Mouse (Mus musculus): ENCODE measurements around the gene Ubl3. TPM values are rescaled to one million over a fixed set of nuclear protein-coding genes. Genes with fewer than 3 reads are reported as not detected.

The Ubl3 gene
- polyA plus RNA-seq, 1 experiment from 2014 or later, result 104 TPM

- Histone ChIP-seq H3K4me1 (replicated peaks; ENCODE audit: insufficient read depth, low read length) (0 out of 2 replicates have a peak, but pooled peaks cover 6% of the 10 kb centered on the region), H3K9ac (ENCODE audit: low read depth, low read length) (no peak overlapping the region), H3K4me3 (replicated peaks; ENCODE audit: low read depth, low read length) (no peak overlapping the region), H3K27me3 (ENCODE audit: insufficient read depth, low read length) (no peaks in the 10 kb centered on the region), H3K9me3 (replicated peaks; ENCODE audit: low read length) (no peaks in the 10 kb centered on the region), H3K27ac (no peak overlapping the region), H3K4me2 (ENCODE audit: low read length) (no peak overlapping the region), H3K36me3 (ENCODE audit: insufficient read depth, low read length) (no peaks in the 10 kb centered on the region)
- DNase-seq (ENCODE audit: low spot score) (peak; percentile 68), ATAC-seq (replicated peaks; ENCODE audit: low FRiP score, low read depth) (no peak)
- TF ChIP-seq CTCF (IDR thresholded peaks at IDR 0.05; ENCODE audit: low read depth), result no peak
- WGBS, result 23% methylated on average over 8 of the region's 8 CpGs
Measured at GRCm38 (mm10) chr5:148578353-148578752, 25.8 kb upstream of the Ubl3 start.

DNA sequence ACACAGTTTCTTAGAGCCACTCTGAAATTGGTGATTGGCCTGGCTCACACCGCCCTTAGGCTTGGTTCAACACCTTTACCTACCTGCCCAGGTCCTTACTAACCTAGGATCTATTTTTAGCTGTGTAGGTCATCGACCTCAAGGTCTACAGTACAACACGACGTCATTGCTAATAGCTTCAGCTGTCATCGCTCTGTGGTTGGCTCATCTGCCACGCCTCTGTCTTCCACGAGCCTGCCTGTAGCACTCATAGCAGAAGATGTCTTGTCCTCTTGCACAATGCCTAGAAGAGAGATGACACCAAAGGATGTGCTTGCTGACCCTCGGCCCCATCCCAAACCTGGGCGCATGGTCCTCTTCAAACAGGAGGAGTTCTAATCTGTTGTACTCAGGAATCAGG, 24.7 kb upstream of the Ubl3 start:
- no peak overlapping the region for H3K4me3 ChIP-seq (replicated peaks; ENCODE audit: low read depth, low read length)
- ATAC-seq (replicated peaks; ENCODE audit: low FRiP score, low read depth) (no peak), DNase-seq (ENCODE audit: low spot score) (no peak)
- TF ChIP-seq CTCF (IDR thresholded peaks at IDR 0.05; ENCODE audit: low read depth), result no peak
- no peak overlapping the region for H3K27ac ChIP-seq
- H3K9me3 ChIP-seq (replicated peaks; ENCODE audit: low read length), result no peaks in the 10 kb centered on the region
- WGBS, result 80% methylated on average over 9 of the region's 9 CpGs
- 0 out of 2 replicates have a peak, but pooled peaks cover 6% of the 10 kb centered on the region for H3K4me1 ChIP-seq (replicated peaks; ENCODE audit: insufficient read depth, low read length)
- no peak overlapping the region for H3K9ac ChIP-seq (ENCODE audit: low read depth, low read length)
- H3K4me2 ChIP-seq (ENCODE audit: low read length), result no peak overlapping the region
- H3K27me3 ChIP-seq (ENCODE audit: insufficient read depth, low read length), result no peaks in the 10 kb centered on the region
- H3K36me3 ChIP-seq (ENCODE audit: insufficient read depth, low read length), result no peaks in the 10 kb centered on the region

- DNase-seq (ENCODE audit: low spot score), result no peak
- WGBS, result 50% methylated on average over 5 of the region's 5 CpGs
Measured at GRCm38 (mm10) chr5:148575163-148575562, 22.6 kb upstream of the Ubl3 start.

GRCm38 (mm10) chr5:148572676-148573075, 20.1 kb upstream of the Ubl3 start:
- DNase-seq (ENCODE audit: low spot score), result no peak
- TF ChIP-seq CTCF (IDR thresholded peaks at IDR 0.05; ENCODE audit: low read depth), result no peak
- WGBS, result 72% methylated on average over 5 of the region's 5 CpGs

More at GRCm38 (mm10) chr5:148575163-148575562, 22.6 kb upstream of the Ubl3 start:
- Histone ChIP-seq H3K36me3 (ENCODE audit: insufficient read depth, low read length) (no peaks in the 10 kb centered on the region), H3K27me3 (ENCODE audit: insufficient read depth, low read length) (no peaks in the 10 kb centered on the region), H3K4me3 (replicated peaks; ENCODE audit: low read depth, low read length) (no peak overlapping the region), H3K4me1 (replicated peaks; ENCODE audit: insufficient read depth, low read length) (0 out of 2 replicates have a peak, but pooled peaks cover 6% of the 10 kb centered on the region), H3K9me3 (replicated peaks; ENCODE audit: low read length) (no peaks in the 10 kb centered on the region), H3K4me2 (ENCODE audit: low read length) (peak overlapping the region; percentile 35; the same call in 1 of the 2 replicates), H3K9ac (ENCODE audit: low read depth, low read length) (no peak overlapping the region), H3K27ac (0 out of 2 replicates have a peak overlapping the region, but pooled peaks have one; percentile 25)
- TF ChIP-seq CTCF (IDR thresholded peaks at IDR 0.05; ENCODE audit: low read depth), result 0 out of 2 replicates have a peak, but pooled peaks have one; percentile 5
- no peak for ATAC-seq (replicated peaks; ENCODE audit: low FRiP score, low read depth)

GRCm38 (mm10) chr5:148570571-148571304, 18.1 kb upstream of the Ubl3 start:
- no peak for ATAC-seq (replicated peaks; ENCODE audit: low FRiP score, low read depth)
- WGBS, result 72% methylated on average over 14 of the region's 14 CpGs
- H3K36me3 ChIP-seq (ENCODE audit: insufficient read depth, low read length), result no peaks in the 10 kb centered on the region

More at GRCm38 (mm10) chr5:148572676-148573075, 20.1 kb upstream of the Ubl3 start:
- no peaks in the 10 kb centered on the region for H3K27me3 ChIP-seq (ENCODE audit: insufficient read depth, low read length)
- H3K9ac ChIP-seq (ENCODE audit: low read depth, low read length), result no peak overlapping the region
- H3K4me3 ChIP-seq (replicated peaks; ENCODE audit: low read depth, low read length), result no peak overlapping the region
- ATAC-seq (replicated peaks; ENCODE audit: low FRiP score, low read depth), result no peak
- H3K9me3 ChIP-seq (replicated peaks; ENCODE audit: low read length), result no peaks in the 10 kb centered on the region
- no peak overlapping the region for H3K27ac ChIP-seq
- no peaks in the 10 kb centered on the region for H3K36me3 ChIP-seq (ENCODE audit: insufficient read depth, low read length)
- 0 out of 2 replicates have a peak, but pooled peaks cover 6% of the 10 kb centered on the region for H3K4me1 ChIP-seq (replicated peaks; ENCODE audit: insufficient read depth, low read length)
- no peak overlapping the region for H3K4me2 ChIP-seq (ENCODE audit: low read length)

DNA sequence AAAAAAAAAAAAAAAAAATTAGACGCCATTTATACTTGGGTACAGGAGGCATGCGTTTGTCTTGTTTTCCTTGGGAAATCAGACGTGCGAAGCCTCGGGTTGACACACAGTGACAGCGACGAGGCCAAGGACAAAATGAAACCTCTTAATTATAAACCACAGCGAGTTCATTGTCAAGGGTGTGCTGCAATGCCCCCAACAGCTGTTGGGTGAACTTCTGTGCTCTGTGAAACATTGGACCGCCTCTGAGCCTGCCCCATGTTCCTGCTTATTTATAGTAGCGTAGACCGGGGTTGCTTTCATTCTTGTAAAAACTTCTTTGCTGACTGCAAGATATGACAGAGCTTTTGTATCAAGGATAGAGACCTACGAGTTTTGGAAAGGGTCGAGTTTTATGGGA, 16.9 kb upstream of the Ubl3 start:
- Histone ChIP-seq H3K4me3 (replicated peaks; ENCODE audit: low read depth, low read length) (no peak overlapping the region), H3K36me3 (ENCODE audit: insufficient read depth, low read length) (no peaks in the 10 kb centered on the region), H3K27ac (peak overlapping the region; percentile 31; the same call in 1 of the 2 replicates), H3K9me3 (replicated peaks; ENCODE audit: low read length) (no peaks in the 10 kb centered on the region), H3K4me2 (ENCODE audit: low read length) (no peak overlapping the region), H3K9ac (ENCODE audit: low read depth, low read length) (no peak overlapping the region), H3K4me1 (replicated peaks; ENCODE audit: insufficient read depth, low read length) (0 out of 2 replicates have a peak, but pooled peaks cover under 1% of the 10 kb centered on the region), H3K27me3 (ENCODE audit: insufficient read depth, low read length) (no peaks in the 10 kb centered on the region)
- DNase-seq (ENCODE audit: low spot score) (peak; percentile 89), ATAC-seq (replicated peaks; ENCODE audit: low FRiP score, low read depth) (peak; percentile 61; the same call in 1 of the 2 replicates)
- WGBS, result 44% methylated on average over 13 of the region's 13 CpGs
- TF ChIP-seq CTCF (IDR thresholded peaks at IDR 0.05; ENCODE audit: low read depth), result no peak

More at GRCm38 (mm10) chr5:148570571-148571304, 18.1 kb upstream of the Ubl3 start:
- Histone ChIP-seq H3K4me1 (replicated peaks; ENCODE audit: insufficient read depth, low read length) (0 out of 2 replicates have a peak, but pooled peaks cover 6% of the 10 kb centered on the region), H3K9ac (ENCODE audit: low read depth, low read length) (no peak overlapping the region), H3K4me2 (ENCODE audit: low read length) (no peak overlapping the region), H3K27me3 (ENCODE audit: insufficient read depth, low read length) (no peaks in the 10 kb centered on the region), H3K9me3 (replicated peaks; ENCODE audit: low read length) (no peaks in the 10 kb centered on the region), H3K27ac (no peak overlapping the region), H3K4me3 (replicated peaks; ENCODE audit: low read depth, low read length) (no peak overlapping the region)
- no peak; the same call in none of the 2 replicates for TF ChIP-seq CTCF (IDR thresholded peaks at IDR 0.05; ENCODE audit: low read depth)
- no peak for DNase-seq (ENCODE audit: low spot score)
